Mouse (Mus musculus): ENCODE measurements at regions not wholly inside any gene's neighbourhood (a gene's known extent, or its start where the extent isn't known, plus 50 kb on each side); places are given as distances from the start of the nearest gene placed in this dataset.

GRCm38 (mm10) chr8:89210684-89211083 is 166.7 kb upstream of the Sall1 start:
- no peaks in the 10 kb centered on the region for H3K36me3 ChIP-seq (ENCODE audit: control insufficient read depth, insufficient read depth, low read length)
- no peaks in the 10 kb centered on the region for H3K4me1 ChIP-seq (ENCODE audit: control insufficient read depth in 2 of 2, insufficient read depth in 2 of 2, low read length in 2 of 2)
- no peaks in the 10 kb centered on the region for H3K9me3 ChIP-seq (ENCODE audit: control insufficient read depth, low read length)
- no peak overlapping the region for H3K27ac ChIP-seq (replicated peaks in 1 of 2; ENCODE audit: control insufficient read depth in 1 of 2, insufficient read depth in 1 of 2, low read depth in 2 of 2, low read length in 2 of 2)
- no peak overlapping the region for H3K4me2 ChIP-seq (ENCODE audit: low read length)
- no peak for ATAC-seq (ENCODE audit: insufficient number of reproducible peaks, insufficient read depth, low FRiP score, low read depth)
- H3K27me3 ChIP-seq (ENCODE audit: control insufficient read depth, insufficient read depth, low read length) = no peaks in the 10 kb centered on the region
- 50% methylated on average over 1 of the region's 1 CpGs for WGBS
- no peak overlapping the region for H3K9ac ChIP-seq (ENCODE audit: low read length)
- H3K4me3 ChIP-seq (ENCODE audit: control insufficient read depth in 1 of 2, insufficient read depth in 1 of 2, low read depth in 1 of 2, low read length in 2 of 2) = no peak overlapping the region

GRCm38 (mm10) chr8:89207891-89208290 is 163.9 kb upstream of the Sall1 start:
- H3K9ac ChIP-seq (ENCODE audit: low read length) = no peak overlapping the region
- H3K27ac ChIP-seq (replicated peaks in 1 of 2; ENCODE audit: control insufficient read depth in 1 of 2, insufficient read depth in 1 of 2, low read depth in 2 of 2, low read length in 2 of 2) = no peak overlapping the region
- 63% methylated on average over 2 of the region's 2 CpGs for WGBS
- H3K27me3 ChIP-seq (ENCODE audit: control insufficient read depth, insufficient read depth, low read length) = no peaks in the 10 kb centered on the region
- no peaks in the 10 kb centered on the region for H3K4me1 ChIP-seq (ENCODE audit: control insufficient read depth in 2 of 2, insufficient read depth in 2 of 2, low read length in 2 of 2)
- ATAC-seq (ENCODE audit: insufficient number of reproducible peaks, insufficient read depth, low FRiP score, low read depth) = no peak
- H3K4me2 ChIP-seq (ENCODE audit: low read length) = no peak overlapping the region
- H3K36me3 ChIP-seq (ENCODE audit: control insufficient read depth, insufficient read depth, low read length) = no peaks in the 10 kb centered on the region
- H3K4me3 ChIP-seq (ENCODE audit: control insufficient read depth in 1 of 2, insufficient read depth in 1 of 2, low read depth in 1 of 2, low read length in 2 of 2) = no peak overlapping the region
- H3K9me3 ChIP-seq (ENCODE audit: control insufficient read depth, low read length) = no peaks in the 10 kb centered on the region

- Histone ChIP-seq H3K9ac (ENCODE audit: low read length) (no peak overlapping the region), H3K36me3 (ENCODE audit: control insufficient read depth, insufficient read depth, low read length) (no peaks in the 10 kb centered on the region), H3K27ac (replicated peaks in 1 of 2; ENCODE audit: control insufficient read depth in 1 of 2, insufficient read depth in 1 of 2, low read depth in 2 of 2, low read length in 2 of 2) (no peak overlapping the region), H3K27me3 (ENCODE audit: control insufficient read depth, insufficient read depth, low read length) (no peaks in the 10 kb centered on the region), H3K4me2 (ENCODE audit: low read length) (no peak overlapping the region), H3K4me1 (ENCODE audit: control insufficient read depth in 2 of 2, insufficient read depth in 2 of 2, low read length in 2 of 2) (no peaks in the 10 kb centered on the region), H3K4me3 (ENCODE audit: control insufficient read depth in 1 of 2, insufficient read depth in 1 of 2, low read depth in 1 of 2, low read length in 2 of 2) (no peak overlapping the region), H3K9me3 (ENCODE audit: control insufficient read depth, low read length) (no peaks in the 10 kb centered on the region)
- no peak for ATAC-seq (ENCODE audit: insufficient number of reproducible peaks, insufficient read depth, low FRiP score, low read depth)
- 86% methylated on average over 5 of the region's 5 CpGs for WGBS
Observed at GRCm38 (mm10) chr8:89202484-89203096, 158.6 kb upstream of the Sall1 start.

GRCm38 (mm10) chr8:89200301-89200700 is 156.3 kb upstream of the Sall1 start:
- no peaks in the 10 kb centered on the region for H3K27me3 ChIP-seq (ENCODE audit: control insufficient read depth, insufficient read depth, low read length)
- H3K4me3 ChIP-seq (ENCODE audit: control insufficient read depth in 1 of 2, insufficient read depth in 1 of 2, low read depth in 1 of 2, low read length in 2 of 2) = no peak overlapping the region
- H3K9me3 ChIP-seq (ENCODE audit: control insufficient read depth, low read length) = no peaks in the 10 kb centered on the region
- 53% methylated on average over 2 of the region's 2 CpGs for WGBS
- H3K27ac ChIP-seq (replicated peaks in 1 of 2; ENCODE audit: control insufficient read depth in 1 of 2, insufficient read depth in 1 of 2, low read depth in 2 of 2, low read length in 2 of 2) = no peak overlapping the region
- H3K4me2 ChIP-seq (ENCODE audit: low read length) = no peak overlapping the region
- no peak overlapping the region for H3K9ac ChIP-seq (ENCODE audit: low read length)
- no peak for ATAC-seq (ENCODE audit: insufficient number of reproducible peaks, insufficient read depth, low FRiP score, low read depth)
- no peaks in the 10 kb centered on the region for H3K36me3 ChIP-seq (ENCODE audit: control insufficient read depth, insufficient read depth, low read length)
- no peaks in the 10 kb centered on the region for H3K4me1 ChIP-seq (ENCODE audit: control insufficient read depth in 2 of 2, insufficient read depth in 2 of 2, low read length in 2 of 2)

- H3K4me2 ChIP-seq (ENCODE audit: low read length) = no peak overlapping the region
Observed at GRCm38 (mm10) chr8:89185314-89185713, 141.4 kb upstream of the Sall1 start.

GRCm38 (mm10) chr8:89175631-89176030 is 131.7 kb upstream of the Sall1 start:
- ATAC-seq (ENCODE audit: insufficient number of reproducible peaks, insufficient read depth, low FRiP score, low read depth) = no peak
- H3K36me3 ChIP-seq (ENCODE audit: control insufficient read depth, insufficient read depth, low read length) = no peaks in the 10 kb centered on the region
- H3K4me3 ChIP-seq (ENCODE audit: control insufficient read depth in 1 of 2, insufficient read depth in 1 of 2, low read depth in 1 of 2, low read length in 2 of 2) = no peak overlapping the region
- H3K4me1 ChIP-seq (ENCODE audit: control insufficient read depth in 2 of 2, insufficient read depth in 2 of 2, low read length in 2 of 2) = no peaks in the 10 kb centered on the region
- H3K9ac ChIP-seq (ENCODE audit: low read length) = no peak overlapping the region
- no peak overlapping the region for H3K27ac ChIP-seq (replicated peaks in 1 of 2; ENCODE audit: control insufficient read depth in 1 of 2, insufficient read depth in 1 of 2, low read depth in 2 of 2, low read length in 2 of 2)
- whole genome bisulfite sequencing = 82% methylated on average over 7 of the region's 7 CpGs
- no peak overlapping the region for H3K4me2 ChIP-seq (ENCODE audit: low read length)
- no peaks in the 10 kb centered on the region for H3K27me3 ChIP-seq (ENCODE audit: control insufficient read depth, insufficient read depth, low read length)
- no peaks in the 10 kb centered on the region for H3K9me3 ChIP-seq (ENCODE audit: control insufficient read depth, low read length)

More at GRCm38 (mm10) chr8:89185314-89185713, 141.4 kb upstream of the Sall1 start:
- Histone ChIP-seq H3K9me3 (ENCODE audit: control insufficient read depth, low read length) (no peaks in the 10 kb centered on the region), H3K27me3 (ENCODE audit: control insufficient read depth, insufficient read depth, low read length) (no peaks in the 10 kb centered on the region), H3K27ac (replicated peaks in 1 of 2; ENCODE audit: control insufficient read depth in 1 of 2, insufficient read depth in 1 of 2, low read depth in 2 of 2, low read length in 2 of 2) (no peak overlapping the region), H3K4me1 (ENCODE audit: control insufficient read depth in 2 of 2, insufficient read depth in 2 of 2, low read length in 2 of 2) (no peaks in the 10 kb centered on the region), H3K9ac (ENCODE audit: low read length) (no peak overlapping the region), H3K36me3 (ENCODE audit: control insufficient read depth, insufficient read depth, low read length) (no peaks in the 10 kb centered on the region), H3K4me3 (ENCODE audit: control insufficient read depth in 1 of 2, insufficient read depth in 1 of 2, low read depth in 1 of 2, low read length in 2 of 2) (no peak overlapping the region)
- 50% methylated on average over 17 of the region's 17 CpGs for WGBS
- ATAC-seq (ENCODE audit: insufficient number of reproducible peaks, insufficient read depth, low FRiP score, low read depth) = no peak

- H3K27me3 ChIP-seq (ENCODE audit: control insufficient read depth, insufficient read depth, low read length) = no peaks in the 10 kb centered on the region; the same call in 1 of the 2 replicates
- H3K27ac ChIP-seq (replicated peaks in 1 of 2; ENCODE audit: control insufficient read depth in 1 of 2, insufficient read depth in 1 of 2, low read depth in 2 of 2, low read length in 2 of 2) = no peak overlapping the region
- ATAC-seq (ENCODE audit: insufficient number of reproducible peaks, insufficient read depth, low FRiP score, low read depth) = no peak
- H3K4me1 ChIP-seq (ENCODE audit: control insufficient read depth in 2 of 2, insufficient read depth in 2 of 2, low read length in 2 of 2) = no peaks in the 10 kb centered on the region
- H3K36me3 ChIP-seq (ENCODE audit: control insufficient read depth, insufficient read depth, low read length) = no peaks in the 10 kb centered on the region
- 72% methylated on average over 5 of the region's 5 CpGs for WGBS
- no peak overlapping the region for H3K4me2 ChIP-seq (ENCODE audit: low read length)
- H3K9ac ChIP-seq (ENCODE audit: low read length) = no peak overlapping the region
- H3K9me3 ChIP-seq (ENCODE audit: control insufficient read depth, low read length) = no peaks in the 10 kb centered on the region
- no peak overlapping the region for H3K4me3 ChIP-seq (ENCODE audit: control insufficient read depth in 1 of 2, insufficient read depth in 1 of 2, low read depth in 1 of 2, low read length in 2 of 2)
Observed at GRCm38 (mm10) chr8:89171561-89171960, 127.6 kb upstream of the Sall1 start.

GRCm38 (mm10) chr8:89169484-89169883 is 125.5 kb upstream of the Sall1 start:
- no peak overlapping the region for H3K4me3 ChIP-seq (ENCODE audit: control insufficient read depth in 1 of 2, insufficient read depth in 1 of 2, low read depth in 1 of 2, low read length in 2 of 2)
- no peak for ATAC-seq (ENCODE audit: insufficient number of reproducible peaks, insufficient read depth, low FRiP score, low read depth)
- no peaks in the 10 kb centered on the region for H3K4me1 ChIP-seq (ENCODE audit: control insufficient read depth in 2 of 2, insufficient read depth in 2 of 2, low read length in 2 of 2)
- no peaks in the 10 kb centered on the region; the same call in 1 of the 2 replicates for H3K27me3 ChIP-seq (ENCODE audit: control insufficient read depth, insufficient read depth, low read length)
- no peak overlapping the region for H3K27ac ChIP-seq (replicated peaks in 1 of 2; ENCODE audit: control insufficient read depth in 1 of 2, insufficient read depth in 1 of 2, low read depth in 2 of 2, low read length in 2 of 2)
- WGBS = 52% methylated on average over 7 of the region's 7 CpGs
- H3K4me2 ChIP-seq (ENCODE audit: low read length) = no peak overlapping the region
- no peaks in the 10 kb centered on the region for H3K9me3 ChIP-seq (ENCODE audit: control insufficient read depth, low read length)
- H3K9ac ChIP-seq (ENCODE audit: low read length) = no peak overlapping the region
- no peaks in the 10 kb centered on the region for H3K36me3 ChIP-seq (ENCODE audit: control insufficient read depth, insufficient read depth, low read length)
